Mouse (Mus musculus) cortical plate, adult 2 months (tissue): ENCODE measurements at regions not wholly inside any gene's neighbourhood (a gene's known extent, or its start where the extent isn't known, plus 50 kb on each side); places are given as distances from the start of the nearest gene placed in this dataset.

Source experiments
- CTCF ChIP-seq: fragments of 200-500 bp; IDR thresholded peaks from 2 replicates; pipeline ENCODE4 v1.5.1; 2011; ENCODE audit warnings: mild to moderate bottlenecking, control low read depth, low read length; ENCODE audit not compliant: insufficient read depth; ENCODE audit errors: extremely low read depth
- POLR2A ChIP-seq: fragments of 200-500 bp; IDR thresholded peaks from 2 replicates; pipeline ENCODE4 v1.6.1; 2011; ENCODE audit warnings: mild to moderate bottlenecking, low read length, control low read depth; ENCODE audit not compliant: insufficient read depth; ENCODE audit errors: extremely low read depth

- no peak for TF ChIP-seq CTCF
- TF ChIP-seq POLR2A: no peak
These were observed 81.8 kb upstream of the Thy1 start for GRCm38 (mm10) chr9:43961431-43961830.
